Mouse (Mus musculus): ENCODE measurements at regions not wholly inside any gene's neighbourhood (a gene's known extent, or its start where the extent isn't known, plus 50 kb on each side); places are given as distances from the start of the nearest gene placed in this dataset.

- no peak for TF ChIP-seq CTCF (IDR thresholded peaks at IDR 0.05 in 2 of 3, conservative IDR thresholded peaks at IDR 0.05 in 1 of 3; ENCODE audit: control insufficient read depth in 1 of 3, insufficient read depth in 1 of 3, low read depth in 2 of 3, low read length in 3 of 3, poor library complexity in 1 of 3, severe bottlenecking in 1 of 3)
- TF ChIP-seq POLR2A (IDR thresholded peaks at IDR 0.05; ENCODE audit: control insufficient read depth in 1 of 2, insufficient read depth in 1 of 2, low read depth in 1 of 2, low read length in 2 of 2, poor library complexity in 1 of 2) = no peak
- TF ChIP-seq MEF2A (IDR thresholded peaks at IDR 0.05; ENCODE audit: extremely low read depth, insufficient replicate concordance, low read depth, low read length, poor library complexity, severe bottlenecking) = no peak
- TF ChIP-seq CHD2 (IDR thresholded peaks at IDR 0.05; ENCODE audit: low read length) = no peak
- no peak for TF ChIP-seq TAL1 (IDR thresholded peaks at IDR 0.05; ENCODE audit: low read length)
- no peak for TF ChIP-seq TCF12 (IDR thresholded peaks at IDR 0.05; ENCODE audit: low read depth, low read length)
- TF ChIP-seq GATA1 (IDR thresholded peaks at IDR 0.05; ENCODE audit: low read depth, low read length) = no peak
- TF ChIP-seq POLR2AphosphoS2 (IDR thresholded peaks at IDR 0.05; ENCODE audit: low read length) = no peak
- TF ChIP-seq E2F4 (IDR thresholded peaks at IDR 0.05; ENCODE audit: borderline replicate concordance, low read depth, low read length) = no peak
Observed at GRCm38 (mm10) chr9:59096551-59097268, 60.5 kb upstream of the Neo1 start.

Measured in MEL (cell line).